Mouse (Mus musculus): ENCODE data around the gene Kif26b. TPM values are rescaled to one million over a fixed set of nuclear protein-coding genes. Genes with fewer than 3 reads are reported as not detected.

Gene Kif26b
- polyA plus RNA-seq, 1 experiment: 0.85 TPM

- no peak for DNase-seq (ENCODE audit: low read depth)
Observed at GRCm38 (mm10) chr1:178770626-178771362, 241.9 kb downstream of the Kif26b start.

- no peak for DNase-seq (ENCODE audit: low read depth)
Observed at GRCm38 (mm10) chr1:178779742-178780141, 250.8 kb downstream of the Kif26b start.

GRCm38 (mm10) chr1:178784043-178784442, 255.1 kb downstream of the Kif26b start:
- no peak for DNase-seq (ENCODE audit: low read depth)

- no peak for DNase-seq (ENCODE audit: low read depth)
Observed at GRCm38 (mm10) chr1:178791266-178791665, 262.3 kb downstream of the Kif26b start.

- no peak for DNase-seq (ENCODE audit: low read depth)
Observed at GRCm38 (mm10) chr1:178792726-178793125, 263.8 kb downstream of the Kif26b start.

- DNase-seq (ENCODE audit: low read depth): no peak
Observed at GRCm38 (mm10) chr1:178794866-178795265, 265.9 kb downstream of the Kif26b start.

- DNase-seq (ENCODE audit: low read depth): no peak
Observed at GRCm38 (mm10) chr1:178797388-178797787, 268.5 kb downstream of the Kif26b start.

GRCm38 (mm10) chr1:178798333-178798732, 269.4 kb downstream of the Kif26b start:
- DNase-seq (ENCODE audit: low read depth): no peak

GRCm38 (mm10) chr1:178798886-178799285, 270.0 kb downstream of the Kif26b start:
- DNase-seq (ENCODE audit: low read depth): no peak

GRCm38 (mm10) chr1:178799836-178800552, 271.1 kb downstream of the Kif26b start:
- DNase-seq (ENCODE audit: low read depth): no peak

- DNase-seq (ENCODE audit: low read depth): no peak
Observed at GRCm38 (mm10) chr1:178803155-178803554, 274.2 kb downstream of the Kif26b start.

- DNase-seq (ENCODE audit: low read depth): no peak
Observed at GRCm38 (mm10) chr1:178817476-178817875, 288.6 kb downstream of the Kif26b start.

GRCm38 (mm10) chr1:178819060-178819459, 290.1 kb downstream of the Kif26b start:
- DNase-seq (ENCODE audit: low read depth): no peak

GRCm38 (mm10) chr1:178820079-178820478, 291.2 kb downstream of the Kif26b start:
- no peak for DNase-seq (ENCODE audit: low read depth)

- DNase-seq (ENCODE audit: low read depth): no peak
Observed at GRCm38 (mm10) chr1:178820556-178821435, 291.9 kb downstream of the Kif26b start.

GRCm38 (mm10) chr1:178824871-178825270, 295.9 kb downstream of the Kif26b start:
- DNase-seq (ENCODE audit: low read depth): no peak

GRCm38 (mm10) chr1:178827223-178827622, 298.3 kb downstream of the Kif26b start:
- DNase-seq (ENCODE audit: low read depth): no peak

GRCm38 (mm10) chr1:178829456-178829855, 300.5 kb downstream of the Kif26b start:
- no peak for DNase-seq (ENCODE audit: low read depth)

GRCm38 (mm10) chr1:178832571-178832970, 303.6 kb downstream of the Kif26b start:
- no peak for DNase-seq (ENCODE audit: low read depth)

GRCm38 (mm10) chr1:178835805-178836204, 306.9 kb downstream of the Kif26b start:
- DNase-seq (ENCODE audit: low read depth): no peak

GRCm38 (mm10) chr1:178836998-178837397, 308.1 kb downstream of the Kif26b start:
- DNase-seq (ENCODE audit: low read depth): no peak

- no peak for DNase-seq (ENCODE audit: low read depth)
Observed at GRCm38 (mm10) chr1:178838696-178839320, 309.9 kb downstream of the Kif26b start.

Data from gonadal fat pad, adult 2 months (tissue).